ENCODE assay signal across 11 mouse cellular contexts in the genomic region with DNA sequence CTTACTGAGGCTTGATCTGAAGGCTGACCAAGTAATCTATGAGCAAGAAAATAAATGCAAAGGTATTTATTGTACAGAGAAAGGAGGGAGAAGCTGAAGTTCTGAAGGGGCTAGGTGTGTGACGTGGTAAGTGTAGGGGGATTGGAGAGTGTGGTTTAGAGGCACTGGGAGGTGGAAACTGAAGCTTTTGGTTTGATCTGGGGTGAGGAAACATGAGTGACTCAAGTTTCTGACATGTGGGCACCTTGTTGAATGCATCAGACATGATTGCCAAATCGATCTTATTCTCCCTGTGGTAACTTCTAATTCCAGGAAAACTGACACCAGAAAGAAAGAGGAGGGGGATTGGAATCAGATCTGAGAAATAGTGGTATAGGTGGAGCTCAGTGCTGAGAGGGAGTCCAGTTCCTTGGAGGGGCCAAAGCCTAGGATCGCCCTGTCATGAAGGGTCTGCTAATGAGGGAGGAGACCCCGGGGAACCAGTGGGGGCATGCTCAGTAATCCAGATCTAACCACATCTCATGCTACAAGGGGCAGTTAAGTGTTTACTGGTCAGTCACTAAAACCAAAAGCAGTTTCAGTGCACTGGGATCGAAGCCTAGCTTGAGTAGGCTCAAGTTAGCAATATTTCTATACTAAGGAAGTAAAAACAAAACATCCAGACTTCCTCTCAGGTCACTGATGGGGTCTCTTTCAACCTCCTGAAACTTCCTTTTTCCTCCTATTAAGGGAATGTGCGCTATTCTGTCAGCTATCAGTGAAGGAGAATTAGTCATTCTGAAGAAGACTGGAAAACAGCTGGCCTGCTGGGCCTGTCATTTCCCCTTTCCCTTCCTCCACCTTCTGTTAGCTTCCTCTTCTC. TPM values are rescaled to one million over a fixed set of nuclear protein-coding genes. Genes with fewer than 3 reads are reported as not detected.
DNase-seq lines count a peak whose midpoint lies in the region; ATAC-seq and TF ChIP-seq lines count a peak whose summit lies in the region.
"Had no signal": no experiment of that assay in that cellular context is flagged by ENCODE, and none has a peak within 500 bp of the region (broad histone marks: within the 10 kb centered on the region; RNA-seq: fewer than 3 reads in every experiment).

No protein-coding gene starts in this region.

- H3K9ac ChIP-seq in midbrain, embryonic 11.5 days (ENCODE audit: low read length), result no peak overlapping the region
- no peak overlapping the region for H3K9ac ChIP-seq in midbrain, embryonic 16.5 days (ENCODE audit: low read depth, low read length)
- no peak overlapping the region for H3K9ac ChIP-seq in heart, postnatal 0 days (replicated peaks; ENCODE audit: low read depth, low read length)
- H3K9ac ChIP-seq in stomach, embryonic 16.5 days (ENCODE audit: low read length), result no peak overlapping the region

- no peaks in the 10 kb centered on the region for H3K36me3 ChIP-seq in midbrain, embryonic 11.5 days (ENCODE audit: control insufficient read depth, insufficient read depth, low read length)
- H3K36me3 ChIP-seq in midbrain, embryonic 16.5 days (ENCODE audit: control insufficient read depth, insufficient read depth, low read length), result no peaks in the 10 kb centered on the region
- peaks cover 16% of the 10 kb centered on the region for H3K36me3 ChIP-seq in heart, postnatal 0 days (replicated peaks; ENCODE audit: control insufficient read depth, insufficient read depth, low read length)
- peaks cover 8% of the 10 kb centered on the region; the same call in 1 of the 2 replicates for H3K36me3 ChIP-seq in stomach, embryonic 16.5 days (ENCODE audit: control insufficient read depth, insufficient read depth, low read length)

- no peak for TF ChIP-seq EP300 in heart, postnatal 0 days (IDR thresholded peaks at IDR 0.05; ENCODE audit: low read depth)

- 78% methylated on average over 6 of the region's 6 CpGs for WGBS in midbrain, embryonic 11.5 days
- WGBS in midbrain, embryonic 16.5 days, result 68% methylated on average over 6 of the region's 6 CpGs
- WGBS in heart, postnatal 0 days, result 53% methylated on average over 6 of the region's 6 CpGs
- 62% methylated on average over 6 of the region's 6 CpGs for WGBS in stomach, embryonic 16.5 days

- no peak overlapping the region for H3K27ac ChIP-seq in midbrain, embryonic 11.5 days (ENCODE audit: low read depth, low read length)
- no peak overlapping the region for H3K27ac ChIP-seq in midbrain, embryonic 16.5 days (ENCODE audit: low read length)
- H3K27ac ChIP-seq in heart, postnatal 0 days (ENCODE audit: low read depth), result peak overlapping the region; percentile 57; the same call in 1 of the 2 replicates
- peak overlapping the region; percentile 22; the same call in 1 of the 2 replicates for H3K27ac ChIP-seq in stomach, embryonic 16.5 days (ENCODE audit: low read length)

- H3K4me1 ChIP-seq in midbrain, embryonic 11.5 days (ENCODE audit: control insufficient read depth, insufficient read depth, low read length), result no peaks in the 10 kb centered on the region
- no peaks in the 10 kb centered on the region for H3K4me1 ChIP-seq in midbrain, embryonic 16.5 days (ENCODE audit: control insufficient read depth, insufficient read depth, low read length)
- H3K4me1 ChIP-seq in heart, postnatal 0 days (ENCODE audit: control insufficient read depth, insufficient read depth), result no peaks in the 10 kb centered on the region
- no peaks in the 10 kb centered on the region for H3K4me1 ChIP-seq in stomach, embryonic 16.5 days (ENCODE audit: control insufficient read depth, insufficient read depth, low read length)

- DNase-seq in heart, adult 8-10 months (ENCODE audit: low spot score), result peak; percentile 42
- no peak for DNase-seq in heart, adult 18-20 months
- DNase-seq in midbrain, embryonic 11.5 days (ENCODE audit: low spot score, missing footprints), result peak; percentile 73
- peak; percentile 31 for DNase-seq in heart, postnatal 0 days (ENCODE audit: low spot score)
- no peak for DNase-seq in right cerebral cortex, postnatal 36 days (ENCODE audit: low spot score in 2 of 2)
- DNase-seq in layer of hippocampus, adult 18-20 months (ENCODE audit: low spot score in 2 of 2), result no peak

- no peak for TF ChIP-seq CTCF in heart, postnatal 0 days (IDR thresholded peaks at IDR 0.05; ENCODE audit: low read depth)

- no peak for ATAC-seq in midbrain, embryonic 11.5 days (ENCODE audit: low FRiP score)
- ATAC-seq in midbrain, embryonic 16.5 days, result no peak
- 0 out of 2 replicates have a peak, but pooled peaks have one; percentile 20 for ATAC-seq in heart, postnatal 0 days (ENCODE audit: insufficient read depth, low read depth)
- no peak for ATAC-seq in stomach, embryonic 16.5 days (ENCODE audit: insufficient read depth, low FRiP score)

- H3K4me3 ChIP-seq in midbrain, embryonic 11.5 days (ENCODE audit: low read depth, low read length), result no peak overlapping the region
- H3K4me3 ChIP-seq in midbrain, embryonic 16.5 days (ENCODE audit: low read depth, low read length), result no peak overlapping the region
- no peak overlapping the region for H3K4me3 ChIP-seq in heart, postnatal 0 days (ENCODE audit: low read depth, low read length)
- no peak overlapping the region for H3K4me3 ChIP-seq in stomach, embryonic 16.5 days (replicated peaks; ENCODE audit: low read length)

- no peaks in the 10 kb centered on the region for H3K27me3 ChIP-seq in midbrain, embryonic 11.5 days (ENCODE audit: control insufficient read depth, insufficient read depth, low read length)
- H3K27me3 ChIP-seq in midbrain, embryonic 16.5 days (ENCODE audit: control insufficient read depth, insufficient read depth, low read depth, low read length), result no peaks in the 10 kb centered on the region
- H3K27me3 ChIP-seq in heart, postnatal 0 days (ENCODE audit: control insufficient read depth, insufficient read depth, low read length), result no peaks in the 10 kb centered on the region
- H3K27me3 ChIP-seq in stomach, embryonic 16.5 days (ENCODE audit: control insufficient read depth, insufficient read depth, low read length), result no peaks in the 10 kb centered on the region

- no peak overlapping the region for H3K4me2 ChIP-seq in midbrain, embryonic 11.5 days
- H3K4me2 ChIP-seq in midbrain, embryonic 16.5 days (ENCODE audit: low read length), result no peak overlapping the region
- H3K4me2 ChIP-seq in heart, postnatal 0 days (ENCODE audit: low read depth, low read length), result no peak overlapping the region
- H3K4me2 ChIP-seq in stomach, embryonic 16.5 days (ENCODE audit: low read depth, low read length), result no peak overlapping the region

- no peaks in the 10 kb centered on the region for H3K9me3 ChIP-seq in midbrain, embryonic 11.5 days (ENCODE audit: control insufficient read depth, low read length)
- no peaks in the 10 kb centered on the region for H3K9me3 ChIP-seq in midbrain, embryonic 16.5 days (replicated peaks; ENCODE audit: control insufficient read depth, low read length, poor library complexity, severe bottlenecking)
- H3K9me3 ChIP-seq in heart, postnatal 0 days (replicated peaks; ENCODE audit: control insufficient read depth, low read length), result no peaks in the 10 kb centered on the region
- no peaks in the 10 kb centered on the region for H3K9me3 ChIP-seq in stomach, embryonic 16.5 days (replicated peaks; ENCODE audit: control insufficient read depth, low read length)

RNA-seq across cellular contexts. Expression of a gene that starts 4.4 kb away (rescaled TPM):
- total RNA-seq in heart, adult 8-10 months (2022), result not detected
- total RNA-seq in heart, adult 18-20 months (2021), result not detected
- not detected in 2 replicates for polyA plus RNA-seq in midbrain, embryonic 11.5 days (2014; fragmentation: Nextera tagmentation; extraction: Ambion mirVana)
- polyA plus RNA-seq in midbrain, embryonic 16.5 days (2015; fragmentation: Nextera tagmentation; extraction: Ambion mirVana), result not detected in 2 replicates
- total RNA-seq in heart, postnatal 0 days (2014; rRNA removed; ENCODE audit: low replicate concordance), result not detected in 2 replicates
- polyA plus RNA-seq in heart, postnatal 0 days (2015; fragmentation: Nextera tagmentation; extraction: Ambion mirVana), result not detected in 2 replicates
- polyA plus RNA-seq in stomach, embryonic 16.5 days (2015; fragmentation: Nextera tagmentation; extraction: Ambion mirVana), result not detected in 2 replicates
- total RNA-seq in layer of hippocampus, adult 18-20 months (2021), result not detected
- total RNA-seq: layer of hippocampus, adult 8-10 months; megakaryocyte-erythroid progenitor cell, adult 5-6 weeks had no signal
- polyA plus RNA-seq: C2C12 had no signal

RNA-seq across cellular contexts. Expression of a gene that starts 23.6 kb away (rescaled TPM):
- 10 to 100 TPM in 1 of 4 experiments, 1 to 10 TPM in 3; 6.2 to 10.5 (median 8.3) TPM for total RNA-seq in heart, adult 8-10 months (2022)
- 1 to 10 TPM; 5.1 to 6.8 TPM for total RNA-seq in heart, adult 18-20 months (2021)
- 31.1 and 32.7 TPM in 2 replicates for polyA plus RNA-seq in midbrain, embryonic 11.5 days (2014; fragmentation: Nextera tagmentation; extraction: Ambion mirVana)
- 40.3 and 41.3 TPM in 2 replicates for polyA plus RNA-seq in midbrain, embryonic 16.5 days (2015; fragmentation: Nextera tagmentation; extraction: Ambion mirVana)
- 11.1 and 18.1 TPM in 2 replicates for total RNA-seq in heart, postnatal 0 days (2014; rRNA removed; ENCODE audit: low replicate concordance)
- 26.8 and 30.3 TPM in 2 replicates for polyA plus RNA-seq in heart, postnatal 0 days (2015; fragmentation: Nextera tagmentation; extraction: Ambion mirVana)
- polyA plus RNA-seq in stomach, embryonic 16.5 days (2015; fragmentation: Nextera tagmentation; extraction: Ambion mirVana), result 24.4 and 24.5 TPM in 2 replicates
- 10 to 100 TPM; 11.9 to 15.5 TPM for total RNA-seq in layer of hippocampus, adult 18-20 months (2021)

RNA-seq across cellular contexts. Expression of a gene that starts 34.8 kb away (rescaled TPM):
- total RNA-seq in heart, adult 8-10 months (2022), result 100 to 1,000 TPM; 118 to 125 (median 123) TPM
- 100 to 1,000 TPM; 121 to 128 TPM for total RNA-seq in heart, adult 18-20 months (2021)
- 41.6 and 42.3 TPM in 2 replicates for polyA plus RNA-seq in midbrain, embryonic 11.5 days (2014; fragmentation: Nextera tagmentation; extraction: Ambion mirVana)
- 48.0 and 49.9 TPM in 2 replicates for polyA plus RNA-seq in midbrain, embryonic 16.5 days (2015; fragmentation: Nextera tagmentation; extraction: Ambion mirVana)
- 50.3 and 54.2 TPM in 2 replicates for total RNA-seq in heart, postnatal 0 days (2014; rRNA removed; ENCODE audit: low replicate concordance)
- 45.3 and 45.4 TPM in 2 replicates for polyA plus RNA-seq in heart, postnatal 0 days (2015; fragmentation: Nextera tagmentation; extraction: Ambion mirVana)
- polyA plus RNA-seq in stomach, embryonic 16.5 days (2015; fragmentation: Nextera tagmentation; extraction: Ambion mirVana), result 42.0 and 54.3 TPM in 2 replicates
- total RNA-seq in layer of hippocampus, adult 18-20 months (2021), result 10 to 100 TPM; 31.0 to 36.9 TPM

Comparison
In these comparisons a context has a peak if more than half of its experiments do, and no peak if none do; other contexts are left out.
1. DNase-seq: peak in heart, adult 8-10 months (single experiment), midbrain, embryonic 11.5 days (single experiment) and heart, postnatal 0 days (single experiment); none in heart, adult 18-20 months (0 of 2), right cerebral cortex, postnatal 36 days (0 of 2) and layer of hippocampus, adult 18-20 months (0 of 2).
2. H3K27ac ChIP-seq: peak in heart, postnatal 0 days (single experiment) and stomach, embryonic 16.5 days (single experiment); none in midbrain, embryonic 11.5 days (single experiment) and midbrain, embryonic 16.5 days (single experiment).